Mouse (Mus musculus) E14TG2a.4 (cell line): Measurements from ENCODE around the gene Als2.

ENCODE experiments used
- CTCF ChIP-seq: conservative IDR thresholded peaks from 2 replicates; pipeline ENCODE4 v1.5.1; 2014; ENCODE audit warnings: low read length
- POU5F1 ChIP-seq: IDR thresholded peaks from 2 replicates; pipeline ENCODE4 v1.6.1; 2014; ENCODE audit warnings: low read length, borderline replicate concordance

DNA sequence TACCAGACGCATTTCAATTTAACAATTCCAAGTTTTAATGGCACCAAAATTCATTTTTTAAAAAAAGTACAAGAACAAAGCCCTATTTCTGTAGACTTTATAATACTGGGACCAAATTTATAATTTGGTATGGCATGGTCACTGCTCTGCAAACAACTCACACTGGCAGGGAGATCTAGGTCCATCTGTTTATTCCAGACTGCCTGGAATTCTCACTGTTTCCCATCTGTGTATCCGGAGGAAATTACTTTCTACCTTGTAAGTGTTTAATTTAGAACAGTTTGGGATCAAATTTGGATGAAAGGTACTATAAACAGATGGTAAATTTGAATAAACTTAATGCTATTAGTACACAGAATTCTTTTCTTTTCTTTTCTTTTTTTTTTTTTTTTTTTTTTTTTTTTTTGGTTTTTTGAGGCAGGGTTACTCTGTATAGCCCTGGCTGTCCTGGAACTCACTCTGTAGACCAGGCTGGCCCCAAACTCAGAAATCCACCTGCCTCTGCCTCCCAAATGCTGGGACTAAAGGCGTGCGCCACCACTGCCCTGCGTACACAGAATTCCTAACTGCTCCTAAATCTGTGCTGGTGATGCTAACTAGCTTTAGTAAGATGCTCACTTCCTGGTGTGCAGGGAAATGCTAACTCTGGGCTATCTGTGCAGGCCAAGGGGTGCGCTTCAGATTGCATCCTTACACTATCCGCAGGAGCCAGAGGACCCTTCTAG is 14.8 kb downstream of the Als2 start:
- TF ChIP-seq CTCF (no peak), POU5F1 (no peak)
